Mouse (Mus musculus): ENCODE data around the gene Ces1f. TPM values are rescaled to one million over a fixed set of nuclear protein-coding genes. Genes with fewer than 3 reads are reported as not detected.
"Not testable (repeated sequence)": the region's sequence is repeated elsewhere in the genome, so short reads cannot be mapped to it uniquely, and the experiment has no call there.

Gene Ces1f
- polyA plus RNA-seq, 1 experiment: not detected

GRCm38 (mm10) chr8:93228673-93229370 lies 50.7 kb downstream of the Ces1f start:
- no peak overlapping the region for H3K27ac ChIP-seq (ENCODE audit: insufficient read depth, low read depth, low read length)
- TF ChIP-seq CTCF (IDR thresholded peaks at IDR 0.05; ENCODE audit: insufficient read depth, low read depth, low read length): no peak
- no peak for TF ChIP-seq POLR2A (IDR thresholded peaks at IDR 0.05; ENCODE audit: insufficient read depth, low read depth, low read length)
- no peak overlapping the region for H3K4me3 ChIP-seq (ENCODE audit: insufficient read depth, low read depth, low read length)
- no peaks in the 10 kb centered on the region for H3K4me1 ChIP-seq (ENCODE audit: control insufficient read depth, insufficient read depth, low read length)
- WGBS: 73% methylated on average over 11 of the region's 11 CpGs

GRCm38 (mm10) chr8:93226471-93226870 lies 53.1 kb downstream of the Ces1f start:
- H3K4me3 ChIP-seq (ENCODE audit: insufficient read depth, low read depth, low read length); H3K4me1 ChIP-seq (ENCODE audit: control insufficient read depth, insufficient read depth, low read length); H3K27ac ChIP-seq (ENCODE audit: insufficient read depth, low read depth, low read length): not testable (repeated sequence)
- 96% methylated on average over 1 of the region's 1 CpGs for WGBS

DNA sequence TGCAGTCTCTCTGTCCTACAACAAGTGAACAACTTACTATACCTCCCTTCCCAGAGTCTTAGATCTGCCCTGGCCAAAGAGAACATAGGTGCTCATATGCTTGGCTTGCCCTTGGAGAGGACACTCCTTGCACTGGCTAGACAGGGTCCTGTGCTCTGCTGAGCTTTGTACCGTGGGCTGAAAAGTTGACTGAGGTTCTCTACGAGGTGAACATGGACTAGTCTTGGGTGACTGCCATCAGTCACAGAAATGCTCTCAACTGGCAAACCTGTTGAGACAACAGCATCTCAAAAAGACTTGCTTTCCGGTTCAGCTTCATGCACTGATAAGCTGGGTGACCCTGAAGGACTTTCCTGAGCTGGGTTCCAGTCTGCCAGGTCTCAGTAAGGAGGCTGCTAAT lies 57.7 kb downstream of the Ces1f start:
- WGBS: 82% methylated on average over 3 of the region's 3 CpGs

DNA sequence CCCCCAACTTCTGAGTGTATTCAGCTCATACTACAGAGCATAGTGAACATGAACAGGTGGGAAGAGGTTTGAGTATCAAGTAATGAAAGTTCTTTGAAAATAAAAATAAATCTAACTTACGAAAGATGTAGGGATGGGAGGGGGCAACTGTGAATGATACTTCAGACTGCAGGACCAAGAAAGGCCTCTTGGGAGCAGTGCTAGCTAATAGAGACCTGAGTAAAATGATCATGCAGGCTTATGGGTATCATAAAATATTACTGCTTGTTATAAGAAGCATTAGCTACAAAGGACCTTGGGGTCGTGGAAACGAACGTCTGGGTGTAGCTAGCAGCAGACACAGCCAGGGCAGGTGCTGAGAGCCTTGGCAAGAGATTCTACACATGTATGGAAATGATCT lies 61.7 kb downstream of the Ces1f start:
- no peak overlapping the region for H3K4me3 ChIP-seq (ENCODE audit: insufficient read depth, low read depth, low read length)
- TF ChIP-seq CTCF (IDR thresholded peaks at IDR 0.05; ENCODE audit: insufficient read depth, low read depth, low read length) (no peak), POLR2A (IDR thresholded peaks at IDR 0.05; ENCODE audit: insufficient read depth, low read depth, low read length) (no peak)
- H3K27ac ChIP-seq (ENCODE audit: insufficient read depth, low read depth, low read length): no peak overlapping the region
- WGBS: 81% methylated on average over 4 of the region's 4 CpGs
- no peaks in the 10 kb centered on the region; the same call in 1 of the 2 replicates for H3K4me1 ChIP-seq (ENCODE audit: control insufficient read depth, insufficient read depth, low read length)

More for the DNA sequence above, 57.7 kb downstream of the Ces1f start:
- Histone ChIP-seq H3K4me3 (ENCODE audit: insufficient read depth, low read depth, low read length) (no peak overlapping the region), H3K27ac (ENCODE audit: insufficient read depth, low read depth, low read length) (no peak overlapping the region), H3K4me1 (ENCODE audit: control insufficient read depth, insufficient read depth, low read length) (no peaks in the 10 kb centered on the region; the same call in 1 of the 2 replicates)
- TF ChIP-seq POLR2A (IDR thresholded peaks at IDR 0.05; ENCODE audit: insufficient read depth, low read depth, low read length): no peak
- no peak for TF ChIP-seq CTCF (IDR thresholded peaks at IDR 0.05; ENCODE audit: insufficient read depth, low read depth, low read length)

DNA sequence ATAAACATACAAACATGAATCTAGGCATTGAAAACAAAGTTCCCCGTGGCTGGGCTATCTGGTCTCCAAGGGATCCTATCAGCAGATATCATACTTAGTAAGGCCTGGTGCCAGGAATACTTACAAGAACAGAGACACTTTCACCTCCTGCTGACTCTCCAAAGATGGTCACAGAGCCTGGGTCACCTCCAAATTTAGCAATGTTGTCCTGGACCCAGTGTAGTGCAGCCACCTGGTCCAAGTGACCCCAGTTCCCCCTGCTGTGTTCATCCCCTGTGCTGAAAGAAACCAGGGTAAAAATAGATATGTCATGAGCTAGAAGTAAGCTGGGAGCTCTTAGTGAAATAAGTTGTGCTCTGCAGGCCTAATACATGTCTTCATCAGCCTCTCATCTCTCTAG lies 62.2 kb downstream of the Ces1f start:
- 76% methylated on average over 1 of the region's 1 CpGs for WGBS
- no peak overlapping the region for H3K27ac ChIP-seq (ENCODE audit: insufficient read depth, low read depth, low read length)
- no peaks in the 10 kb centered on the region; the same call in 1 of the 2 replicates for H3K4me1 ChIP-seq (ENCODE audit: control insufficient read depth, insufficient read depth, low read length)
- no peak overlapping the region for H3K4me3 ChIP-seq (ENCODE audit: insufficient read depth, low read depth, low read length)
- TF ChIP-seq CTCF (IDR thresholded peaks at IDR 0.05; ENCODE audit: insufficient read depth, low read depth, low read length) (no peak), POLR2A (IDR thresholded peaks at IDR 0.05; ENCODE audit: insufficient read depth, low read depth, low read length) (no peak)

DNA sequence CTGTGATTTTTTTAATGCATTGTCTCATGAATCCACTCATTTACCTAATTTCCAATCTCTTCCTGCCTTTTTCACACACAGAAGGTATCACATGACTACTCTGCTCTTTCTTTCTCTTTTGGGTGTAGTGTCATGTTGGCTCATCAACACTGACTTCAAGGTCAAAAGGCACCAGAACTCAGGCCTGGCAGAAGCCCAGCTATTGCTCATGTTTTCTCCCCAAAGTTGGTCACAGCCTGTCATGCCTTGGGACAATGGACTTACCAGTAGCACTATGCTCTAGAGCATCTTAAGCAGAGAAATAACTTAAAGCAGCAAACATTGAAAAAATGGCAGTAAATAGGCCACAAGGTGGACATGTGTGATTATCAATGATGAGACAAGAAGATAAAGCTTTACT lies 68.5 kb downstream of the Ces1f start:
- no peak for TF ChIP-seq CTCF (IDR thresholded peaks at IDR 0.05; ENCODE audit: insufficient read depth, low read depth, low read length)
- Histone ChIP-seq H3K4me3 (ENCODE audit: insufficient read depth, low read depth, low read length) (no peak overlapping the region), H3K27ac (ENCODE audit: insufficient read depth, low read depth, low read length) (no peak overlapping the region), H3K4me1 (ENCODE audit: control insufficient read depth, insufficient read depth, low read length) (no peaks in the 10 kb centered on the region)

Other genes starting within 250 kb of the Ces1f start
- not detected in 2 replicates for gene Ces1a, start 231.6 kb downstream of the Ces1f start, polyA plus RNA-seq (2012; ENCODE audit: insufficient read depth, insufficient read length, low replicate concordance, missing spikeins)
- gene Ces1b, start 199.7 kb downstream of the Ces1f start, polyA plus RNA-seq (2012; ENCODE audit: insufficient read depth, insufficient read length, low replicate concordance, missing spikeins): not detected in 2 replicates
- not detected in 2 replicates for gene Ces1c, start 148.5 kb downstream of the Ces1f start, polyA plus RNA-seq (2012; ENCODE audit: insufficient read depth, insufficient read length, low replicate concordance, missing spikeins)
- gene Ces1d, start 81.9 kb downstream of the Ces1f start, polyA plus RNA-seq (2012; ENCODE audit: insufficient read depth, insufficient read length, low replicate concordance, missing spikeins): not detected in 2 replicates
- gene Ces1e, start 50.1 kb downstream of the Ces1f start, polyA plus RNA-seq (2012; ENCODE audit: insufficient read depth, insufficient read length, low replicate concordance, missing spikeins): not detected in 2 replicates
- gene Ces1g, start 57.6 kb upstream of the Ces1f start, polyA plus RNA-seq (2012; ENCODE audit: insufficient read depth, insufficient read length, low replicate concordance, missing spikeins): not detected in 2 replicates
- not detected in 2 replicates for gene Ces1h, start 100.0 kb upstream of the Ces1f start, polyA plus RNA-seq (2012; ENCODE audit: insufficient read depth, insufficient read length, low replicate concordance, missing spikeins)

Data from olfactory bulb, adult 2 months (tissue).